Mouse (Mus musculus) lung, adult 2 months (tissue): ENCODE results near the gene Pcgf5.

Source experiments
- CTCF ChIP-seq: fragments of 200-500 bp; IDR thresholded peaks from 2 replicates; pipeline ENCODE4 v1.5.1; 2011; ENCODE audit warnings: mild to moderate bottlenecking, low read length, control low read depth; ENCODE audit not compliant: insufficient read depth
- POLR2A ChIP-seq: fragments of 200-500 bp; IDR thresholded peaks from 2 replicates; pipeline ENCODE4 v1.6.1; 2011; ENCODE audit warnings: low read depth, mild to moderate bottlenecking, control low read depth, low read length, borderline replicate concordance; ENCODE audit errors: extremely low read depth

DNA sequence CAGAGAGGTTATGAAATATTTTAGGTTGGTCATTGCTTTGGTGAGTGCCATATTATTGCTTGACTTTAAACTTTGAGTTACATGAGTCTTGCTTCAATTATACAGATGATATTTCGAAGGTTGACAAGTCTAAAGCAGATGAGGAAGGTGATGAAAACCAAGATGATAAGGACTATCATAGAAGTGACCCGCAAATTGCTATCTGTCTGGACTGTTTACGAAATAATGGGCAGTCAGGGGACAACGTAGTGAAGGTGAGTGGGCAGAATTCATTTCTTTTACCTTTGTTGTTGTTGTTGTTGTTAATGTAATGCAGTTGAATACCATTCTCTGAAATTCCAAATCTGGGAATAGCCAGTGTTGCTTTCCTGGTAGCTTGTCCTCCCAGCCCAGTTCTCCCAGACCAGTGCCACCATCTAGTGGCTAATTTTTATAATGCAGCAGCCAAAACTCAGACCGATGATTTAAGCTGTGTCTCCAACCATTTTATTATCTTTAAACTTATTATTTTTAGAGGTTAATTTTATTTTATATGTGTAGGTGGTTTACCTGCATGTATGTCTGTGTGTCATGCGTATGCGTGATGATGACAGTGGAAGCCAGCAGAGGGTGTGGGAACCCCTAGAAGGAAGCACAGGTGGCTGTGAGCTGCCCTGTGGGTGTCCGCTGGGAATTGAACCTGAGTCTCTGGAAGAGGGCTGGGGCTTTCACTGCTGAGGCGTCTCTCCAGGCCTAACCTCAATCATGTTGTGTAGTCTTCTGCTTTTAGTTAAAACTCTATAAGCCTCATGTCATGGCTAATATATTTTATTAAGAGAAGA, 92.0 kb downstream of the Pcgf5 start:
- TF ChIP-seq CTCF (peak; percentile 70), POLR2A (no peak)
